Mouse (Mus musculus) myocyte (in vitro differentiated cells): ENCODE measurements around the gene Tubb3.

Source experiments
- CEBPB ChIP-seq: IDR thresholded peaks from 2 replicates; pipeline ENCODE4 v1.6.1; 2011; ENCODE audit warnings: mild to moderate bottlenecking, moderate library complexity; ENCODE audit not compliant: poor library complexity, insufficient read depth, severe bottlenecking
- E2F4 ChIP-seq: IDR thresholded peaks from one replicate; pipeline ENCODE4 v1.6.1; 2011; ENCODE audit warnings: mild to moderate bottlenecking, control low read depth, moderate library complexity; ENCODE audit not compliant: insufficient read depth
- MAX ChIP-seq: IDR thresholded peaks from one replicate; pipeline ENCODE4 v1.6.1; 2011; ENCODE audit warnings: low read depth, mild to moderate bottlenecking, control low read depth
- MYOD1 ChIP-seq, 3 experiments: IDR thresholded peaks; one replicate each; pipeline ENCODE4 v1.6.1; 2011; ENCODE audit warnings: control low read depth in 2 of 3, low read depth in 2 of 3, mild to moderate bottlenecking in 2 of 3, moderate library complexity in 1 of 3; ENCODE audit not compliant: insufficient read length in 2 of 3, control insufficient read depth in 1 of 3
- POLR2A ChIP-seq: IDR thresholded peaks from one replicate; pipeline ENCODE4 v1.6.1; 2011; ENCODE audit warnings: low read depth, mild to moderate bottlenecking, control low read depth, moderate library complexity; ENCODE audit not compliant: insufficient read length
- SRF ChIP-seq: IDR thresholded peaks from one replicate; pipeline ENCODE4 v1.6.1; 2011; ENCODE audit warnings: low read depth; ENCODE audit not compliant: control insufficient read depth, insufficient read length
- TCF12 ChIP-seq: IDR thresholded peaks from one replicate; pipeline ENCODE4 v1.6.1; 2011; ENCODE audit warnings: mild to moderate bottlenecking, control low read depth; ENCODE audit not compliant: poor library complexity, insufficient read depth, severe bottlenecking
- USF1 ChIP-seq: IDR thresholded peaks from one replicate; pipeline ENCODE4 v1.6.1; 2011; ENCODE audit warnings: low read depth, mild to moderate bottlenecking, control low read depth, moderate library complexity

DNA sequence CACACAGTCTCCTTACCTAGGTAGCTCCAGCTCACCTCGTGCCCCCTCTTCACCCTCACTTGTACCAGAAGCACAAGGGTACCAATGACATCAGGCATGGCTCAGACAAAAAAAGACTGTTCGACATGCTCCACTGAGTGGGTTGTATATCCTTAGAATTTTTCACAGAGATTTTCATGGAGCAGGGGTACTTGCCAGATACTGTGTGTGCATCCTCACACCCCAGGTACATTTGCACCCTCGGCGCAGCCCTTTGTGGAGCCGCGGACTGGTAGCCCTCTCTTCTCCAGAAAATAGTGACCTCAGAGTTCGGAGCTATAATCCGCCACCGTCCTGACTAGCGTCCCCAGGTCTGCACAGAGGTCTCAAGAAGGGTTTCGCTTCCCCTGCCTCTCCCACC, 436 bp upstream of the Tubb3 start:
- TF ChIP-seq POLR2A (no peak), MAX (no peak), USF1 (no peak), MYOD1 (IDR thresholded peaks at IDR 0.05; ENCODE audit: control insufficient read depth in 1 of 3, insufficient read length in 2 of 3, low read depth in 2 of 3) (no peak), SRF (no peak), CEBPB (no peak), E2F4 (no peak), TCF12 (no peak)
